Mouse (Mus musculus) forebrain, embryonic 11.5 days (tissue): Measurements from ENCODE around the gene Olfr1263. TPM values are rescaled to one million over a fixed set of nuclear protein-coding genes. Genes with fewer than 3 reads are reported as not detected.

Source experiments
- ATAC-seq: fragments of 200-750 bp; cut with Nextera tagmentation; replicated peaks from 2 replicates; pipeline ENCODE4 v1.8.0; 2017; ENCODE audit warnings: moderate TSS enrichment; ENCODE audit not compliant: low FRiP score
- DNase-seq: peaks from one replicate; pipeline ENCODE4 v3.0.0-alpha.2; 2017; ENCODE audit warnings: low spot score
- H3K27ac ChIP-seq: fragments of 300-500 bp; sonication (generic); 2 replicates; pipeline ENCODE4 v1.5.1; 2014; ENCODE audit warnings: low read depth, low read length
- H3K27me3 ChIP-seq: fragments of 300-500 bp; sonication (generic); 2 replicates; pipeline ENCODE4 v1.6.1; 2014; ENCODE audit warnings: mild to moderate bottlenecking, low read length, mixed read lengths; ENCODE audit not compliant: control insufficient read depth, insufficient read depth
- H3K36me3 ChIP-seq: fragments of 300-500 bp; sonication (generic); 2 replicates; pipeline ENCODE4 v1.6.1; 2014; ENCODE audit warnings: mild to moderate bottlenecking, low read length, moderate library complexity, mixed read lengths; ENCODE audit not compliant: control insufficient read depth, insufficient read depth
- H3K4me1 ChIP-seq: fragments of 300-500 bp; sonication (generic); replicated peaks from 2 replicates; pipeline ENCODE4 v1.6.1; 2014; ENCODE audit warnings: low read length, mixed read lengths; ENCODE audit not compliant: control insufficient read depth, insufficient read depth
- H3K4me2 ChIP-seq: fragments of 300-500 bp; sonication (generic); 2 replicates; pipeline ENCODE4 v1.6.1; 2014; ENCODE audit warnings: low read depth, mild to moderate bottlenecking, low read length, moderate library complexity, mixed read lengths; ENCODE audit not compliant: severe bottlenecking
- H3K4me3 ChIP-seq: fragments of 300-500 bp; sonication (generic); 2 replicates; pipeline ENCODE4 v1.5.1; 2014; ENCODE audit warnings: low read depth, low read length
- H3K9ac ChIP-seq: fragments of 300-500 bp; sonication (generic); 2 replicates; pipeline ENCODE4 v1.6.1; 2014; ENCODE audit warnings: low read length
- H3K9me3 ChIP-seq: fragments of 300-500 bp; sonication (generic); 2 replicates; pipeline ENCODE4 v1.6.1; 2016; ENCODE audit warnings: low read length, mixed read lengths; ENCODE audit not compliant: control insufficient read depth
- WGBS: fragments of 180-500 bp; shearing (Covaris S2); extraction: QIAGEN DNeasy Blood & Tissue Kit; methylation state at CpG from one replicate; pipeline ENCODE4 v1.1.7; 2014; 5-methylcytosine and 5-hydroxymethylcytosine counted together
- polyA plus RNA-seq: library from polyadenylated mRNA; unstranded; fragments of >200 nt; fragmentation: Nextera tagmentation; extraction: Ambion mirVana; gene quantifications from 2 replicates; pipeline ENCODE4 v1.2.1, GENCODE M21; 2014

The Olfr1263 gene
- not detected in 2 replicates for polyA plus RNA-seq

GRCm38 (mm10) chr2:90011831-90012230, at the start of gene Olfr1263:
Gene Olfr1263 (plus strand): TSS chr2:90012131.
- no peaks in the 10 kb centered on the region for H3K9me3 ChIP-seq

GRCm38 (mm10) chr2:89974184-89974583, 37.7 kb upstream of the Olfr1263 start, which contains the start of gene Olfr1260:
Gene Olfr1260 (plus strand): TSS chr2:89974340.
- ATAC-seq: no peak
- 84% methylated on average over 2 of the region's 2 CpGs for WGBS

More at GRCm38 (mm10) chr2:90011831-90012230, at the start of gene Olfr1263:
- DNase-seq (no peak), ATAC-seq (no peak)
- no peak within 1 kb of the TSS for H3K9ac ChIP-seq
- 79% methylated on average over 2 of the region's 2 CpGs for WGBS
- H3K27ac ChIP-seq: no peak within 1 kb of the TSS
- H3K36me3 ChIP-seq: no peaks in the 10 kb centered on the region
- no peak within 1 kb of the TSS for H3K4me2 ChIP-seq
- no peak within 1 kb of the TSS for H3K4me3 ChIP-seq
- no peaks in the 10 kb centered on the region for H3K4me1 ChIP-seq
- H3K27me3 ChIP-seq: no peaks in the 10 kb centered on the region

GRCm38 (mm10) chr2:89977709-89978108, 34.2 kb upstream of the Olfr1263 start:
- no peak overlapping the region for H3K4me2 ChIP-seq
- no peaks in the 10 kb centered on the region for H3K27me3 ChIP-seq
- ATAC-seq: no peak
- H3K4me3 ChIP-seq: no peak overlapping the region
- no peak for DNase-seq
- H3K9me3 ChIP-seq: no peaks in the 10 kb centered on the region
- WGBS: 93% methylated on average over 2 of the region's 2 CpGs
- no peak overlapping the region for H3K27ac ChIP-seq
- no peaks in the 10 kb centered on the region for H3K36me3 ChIP-seq
- H3K9ac ChIP-seq: no peak overlapping the region
- no peaks in the 10 kb centered on the region for H3K4me1 ChIP-seq

More at GRCm38 (mm10) chr2:89974184-89974583, 37.7 kb upstream of the Olfr1263 start, which contains the start of gene Olfr1260:
- H3K27ac ChIP-seq: no peak within 1 kb of the TSS
- H3K4me2 ChIP-seq: no peak within 1 kb of the TSS
- no peak within 1 kb of the TSS for H3K9ac ChIP-seq
- no peak within 1 kb of the TSS for H3K4me3 ChIP-seq
- no peaks in the 10 kb centered on the region for H3K36me3 ChIP-seq
- H3K9me3 ChIP-seq: no peaks in the 10 kb centered on the region
- H3K4me1 ChIP-seq: no peaks in the 10 kb centered on the region
- DNase-seq: no peak
- no peaks in the 10 kb centered on the region for H3K27me3 ChIP-seq

GRCm38 (mm10) chr2:89990921-89991320, 21.0 kb upstream of the Olfr1263 start, which contains the start of gene Olfr1261:
Gene Olfr1261 (plus strand): TSS chr2:89991221.
- H3K4me2 ChIP-seq: no peak within 1 kb of the TSS
- ATAC-seq (no peak), DNase-seq (no peak)
- H3K9ac ChIP-seq: no peak within 1 kb of the TSS
- no peaks in the 10 kb centered on the region for H3K4me1 ChIP-seq
- no peak within 1 kb of the TSS for H3K4me3 ChIP-seq
- no peaks in the 10 kb centered on the region for H3K36me3 ChIP-seq
- H3K9me3 ChIP-seq: no peaks in the 10 kb centered on the region
- no peak within 1 kb of the TSS for H3K27ac ChIP-seq
- no peaks in the 10 kb centered on the region for H3K27me3 ChIP-seq

DNA sequence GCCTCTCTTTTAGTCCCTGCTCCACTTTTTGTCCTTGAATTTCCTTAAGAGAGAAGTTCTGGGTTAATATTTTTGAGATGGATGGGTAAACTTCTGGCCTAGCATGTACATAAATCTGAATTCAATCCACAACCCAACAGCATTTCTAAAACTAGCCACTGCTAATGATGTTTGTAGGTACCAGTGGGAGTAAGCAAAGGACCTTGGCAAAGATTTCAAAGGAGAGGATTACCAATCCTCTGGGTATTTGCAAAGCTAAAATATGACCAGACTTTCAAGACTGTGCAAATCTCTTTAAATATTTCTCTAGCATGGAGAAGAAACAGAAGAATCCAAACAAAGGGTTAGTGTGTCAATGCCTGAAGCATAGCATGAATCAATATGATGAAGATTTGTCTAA, 12.1 kb upstream of the Olfr1263 start, which contains the start of gene Olfr1262:
Gene Olfr1262, plus strand, starts transcription at position 301 of the 400 bp plus-strand sequence.
- H3K4me2 ChIP-seq: no peak within 1 kb of the TSS
- no peak for ATAC-seq
- no peak within 1 kb of the TSS for H3K9ac ChIP-seq

GRCm38 (mm10) chr2:90025477-90025876, 13.5 kb downstream of the Olfr1263 start, which contains the start of gene Olfr1264:
Gene Olfr1264 (minus strand): TSS chr2:90025577.
- H3K27ac ChIP-seq: no peak within 1 kb of the TSS
- no peak within 1 kb of the TSS for H3K4me2 ChIP-seq
- H3K9me3 ChIP-seq: no peaks in the 10 kb centered on the region
- H3K4me1 ChIP-seq: no peaks in the 10 kb centered on the region
- H3K9ac ChIP-seq: no peak within 1 kb of the TSS
- no peak for DNase-seq
- H3K36me3 ChIP-seq: no peaks in the 10 kb centered on the region
- no peak for ATAC-seq
- H3K4me3 ChIP-seq: no peak within 1 kb of the TSS
- H3K27me3 ChIP-seq: no peaks in the 10 kb centered on the region
- WGBS: 59% methylated on average over 2 of the region's 2 CpGs

More for the DNA sequence above, 12.1 kb upstream of the Olfr1263 start, which contains the start of gene Olfr1262:
- Histone ChIP-seq H3K36me3 (no peaks in the 10 kb centered on the region), H3K4me3 (no peak within 1 kb of the TSS), H3K27me3 (no peaks in the 10 kb centered on the region), H3K9me3 (no peaks in the 10 kb centered on the region), H3K4me1 (no peaks in the 10 kb centered on the region), H3K27ac (no peak within 1 kb of the TSS)
- DNase-seq: no peak

- ATAC-seq: no peak
- DNase-seq: no peak
- Histone ChIP-seq H3K9me3 (no peaks in the 10 kb centered on the region), H3K4me1 (no peaks in the 10 kb centered on the region), H3K27me3 (no peaks in the 10 kb centered on the region), H3K4me2 (no peak within 1 kb of the TSS), H3K27ac (no peak within 1 kb of the TSS), H3K4me3 (no peak within 1 kb of the TSS), H3K9ac (no peak within 1 kb of the TSS), H3K36me3 (no peaks in the 10 kb centered on the region)
These were observed 23.1 kb downstream of the Olfr1263 start, which contains the start of gene Olfr1265 for GRCm38 (mm10) chr2:90035037-90035436. Gene Olfr1265 (plus strand): TSS chr2:90035337.

- Histone ChIP-seq H3K27me3 (no peaks in the 10 kb centered on the region), H3K36me3 (no peaks in the 10 kb centered on the region), H3K9ac (no peak within 1 kb of the TSS), H3K9me3 (no peaks in the 10 kb centered on the region), H3K4me1 (no peaks in the 10 kb centered on the region), H3K4me2 (no peak within 1 kb of the TSS), H3K4me3 (no peak within 1 kb of the TSS), H3K27ac (no peak within 1 kb of the TSS)
- ATAC-seq (no peak), DNase-seq (no peak)
These were observed 51.6 kb downstream of the Olfr1263 start, which contains the start of gene Olfr140 for GRCm38 (mm10) chr2:90063494-90063893. Gene Olfr140 (minus strand): TSS chr2:90063594.
